Mouse (Mus musculus) forelimb bud, embryonic 11.5 days (tissue): Measurements from ENCODE around the gene Zwilch.
A peak's percentile ranks its signal among the peaks of the same experiment; 100 is the strongest.
"Not testable (repeated sequence)": the region's sequence is repeated elsewhere in the genome, so short reads cannot be mapped to it uniquely, and the experiment has no call there.

ENCODE experiments used
- DNase-seq: peaks from one replicate; pipeline ENCODE4 v3.0.0-alpha.2; 2012; ENCODE audit warnings: low read depth, low spot score

Gene Zwilch

DNA sequence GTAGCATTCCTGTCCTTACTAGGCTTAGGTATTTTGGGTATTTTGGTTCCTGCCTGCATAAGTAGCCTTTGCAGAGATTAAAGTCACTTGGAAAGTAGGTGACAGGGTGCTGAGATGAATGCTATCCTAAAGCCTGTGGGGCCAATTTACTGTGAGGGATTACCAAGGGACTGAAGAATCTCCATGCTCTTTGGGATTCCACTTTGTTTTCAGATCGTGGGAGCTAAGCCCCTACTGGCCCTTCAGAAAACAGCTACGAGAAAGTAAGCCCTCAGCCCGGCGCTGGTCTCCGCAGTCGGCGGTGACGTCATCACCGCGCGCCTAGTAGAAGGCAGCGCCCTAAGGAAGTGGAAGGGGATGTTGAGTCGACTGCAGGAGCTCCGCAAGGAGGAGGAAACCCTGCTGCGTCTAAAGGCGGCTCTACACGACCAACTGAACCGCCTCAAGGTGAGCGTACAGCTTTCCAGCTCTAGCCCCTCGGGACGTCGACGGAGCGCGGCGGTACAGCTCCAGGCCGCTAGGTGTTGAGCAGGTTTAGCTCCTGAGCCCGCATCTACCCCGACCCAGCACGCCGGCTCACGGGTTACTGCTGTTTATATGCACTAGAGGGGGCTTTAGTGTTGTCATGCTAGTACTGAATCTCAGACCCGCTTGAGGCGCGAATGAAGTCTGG is 6.2 kb upstream of the Zwilch start, which contains the start of gene Snapc5:
Snapc5 (plus strand) TSS at position 301 of the 673 bp plus-strand sequence.
- DNase-seq = peak; percentile 97

DNA sequence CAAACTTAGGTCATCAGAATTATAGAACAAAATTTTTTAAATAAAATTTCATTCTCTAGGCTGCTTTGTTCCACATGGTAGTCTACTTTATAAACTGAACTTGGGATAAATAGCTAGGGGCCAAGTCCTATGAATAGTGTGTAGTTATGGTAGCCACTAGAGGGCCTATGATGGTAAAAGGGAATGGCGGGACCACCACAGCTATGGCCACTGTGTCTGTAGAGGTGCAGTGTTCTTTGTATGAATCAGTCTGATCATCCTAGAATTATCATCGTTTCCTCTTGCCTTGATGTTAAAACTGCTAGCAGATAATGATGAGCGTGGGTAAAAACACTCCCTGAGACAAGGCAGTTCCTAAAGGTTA is 5.7 kb upstream of the Zwilch start:
- DNase-seq = peak; percentile 48

DNA sequence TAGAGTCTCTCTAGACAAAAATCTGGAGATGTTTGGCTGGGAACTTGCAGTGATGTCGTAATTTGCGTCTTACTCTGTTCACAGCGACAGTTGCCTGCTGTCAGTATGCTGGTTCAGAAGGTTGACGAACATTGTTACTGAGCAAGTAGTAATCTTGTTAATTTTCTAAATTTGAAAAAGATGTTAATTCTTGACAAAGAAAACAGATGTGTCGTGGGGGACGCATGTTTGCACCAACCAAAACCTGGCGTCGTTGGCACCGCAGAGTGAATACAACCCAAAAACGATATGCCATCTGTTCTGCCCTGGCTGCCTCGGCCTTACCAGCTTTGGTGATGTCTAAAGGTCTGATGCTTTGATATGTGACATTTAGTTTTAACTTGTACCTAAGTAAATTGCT is 2.5 kb upstream of the Zwilch start:
- DNase-seq = no peak

DNA sequence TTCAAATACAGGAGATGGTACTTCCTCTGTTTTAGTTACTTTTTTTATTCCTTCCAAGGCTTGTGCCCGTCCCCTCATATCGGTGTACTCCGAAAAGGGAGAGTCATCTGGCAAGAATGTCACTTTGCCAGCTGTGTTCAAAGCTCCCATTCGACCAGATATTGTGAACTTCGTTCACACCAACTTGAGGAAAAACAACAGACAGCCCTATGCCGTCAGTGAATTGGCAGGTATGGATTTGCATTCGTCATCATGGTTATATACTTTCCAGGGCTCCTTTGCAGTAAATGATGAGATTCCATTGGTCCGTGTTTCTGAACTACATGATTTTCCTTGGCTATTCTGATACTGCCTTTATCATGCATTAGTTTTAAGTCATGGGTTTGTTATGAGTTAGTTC is 1.9 kb upstream of the Zwilch start:
- no peak for DNase-seq

DNA sequence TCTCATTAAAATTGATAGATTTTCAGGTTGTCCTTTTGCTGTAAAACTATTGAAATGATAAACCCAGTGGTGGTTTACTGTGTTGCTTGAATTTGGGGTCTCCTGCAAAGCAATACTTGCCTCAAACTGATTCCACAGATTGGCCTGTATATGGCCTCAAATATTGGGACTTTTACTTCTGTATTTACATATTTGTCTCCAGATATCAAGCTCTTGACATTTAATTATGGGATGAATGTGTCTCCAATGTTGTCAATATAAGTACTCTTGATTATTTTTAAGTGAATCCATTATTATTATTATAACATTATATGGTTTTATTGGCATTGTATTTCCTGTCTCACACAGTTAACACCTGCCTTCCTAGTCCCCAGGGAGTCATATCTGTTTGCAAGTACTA is 1.4 kb upstream of the Zwilch start:
- no peak for DNase-seq

DNA sequence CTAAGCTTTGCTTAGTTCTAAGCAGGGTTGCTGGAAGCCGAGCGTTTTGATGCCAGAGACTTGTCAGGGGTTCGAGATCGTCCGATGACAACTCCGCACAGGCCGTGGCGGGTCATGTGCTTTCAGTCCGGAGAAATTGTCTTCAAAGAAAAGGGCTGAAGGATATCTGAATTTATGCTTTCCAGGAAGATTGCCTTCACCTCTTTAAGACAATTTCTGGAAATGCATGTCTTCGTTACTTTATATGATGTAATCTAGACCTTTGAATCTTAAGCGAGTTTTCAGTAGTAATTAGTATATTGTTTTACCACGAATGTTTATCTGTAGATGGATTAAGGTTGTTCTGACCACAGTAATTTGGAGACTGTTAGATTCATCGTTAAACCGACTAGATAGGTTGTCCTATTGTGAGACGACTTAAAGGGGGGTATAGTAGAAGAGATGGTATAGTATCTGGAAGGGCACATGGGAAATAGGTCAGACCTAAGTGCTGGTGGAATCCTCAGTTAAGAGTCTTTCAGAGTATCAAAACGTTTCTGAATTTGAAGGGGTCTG is 839 bp upstream of the Zwilch start:
- no peak for DNase-seq

DNA sequence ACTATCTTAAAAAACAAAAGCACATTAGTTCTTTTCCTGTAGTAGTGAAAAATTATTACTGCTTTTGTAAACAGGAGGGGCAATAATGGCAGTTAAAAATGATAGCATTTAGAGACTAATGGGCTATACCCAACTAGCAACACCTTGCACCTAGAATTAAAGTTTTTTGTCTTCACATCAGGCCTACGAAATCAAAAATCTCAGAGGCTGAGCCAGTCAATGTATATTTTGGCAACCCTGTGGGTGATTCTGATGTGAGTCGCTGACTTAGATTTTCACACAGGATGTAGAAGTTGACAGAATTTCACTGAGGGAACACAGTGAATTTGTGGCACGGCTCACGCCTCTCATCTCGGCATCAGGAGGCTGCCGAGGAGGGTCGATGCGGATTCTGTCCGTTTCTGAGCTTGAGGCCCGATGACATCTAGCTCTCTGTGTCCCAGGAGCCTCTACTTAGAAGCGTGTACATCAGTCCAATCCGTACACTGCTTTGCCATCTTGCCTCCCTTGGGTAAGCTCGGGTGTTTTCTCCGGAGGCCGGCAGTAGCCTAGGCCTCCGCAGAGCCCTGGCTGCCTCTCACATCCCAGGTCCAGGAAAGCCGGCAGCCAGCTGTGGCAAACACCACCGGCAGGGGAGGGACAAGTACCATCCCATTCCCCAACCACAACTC is 624 bp downstream of the Zwilch start:
- DNase-seq = no peak

DNA sequence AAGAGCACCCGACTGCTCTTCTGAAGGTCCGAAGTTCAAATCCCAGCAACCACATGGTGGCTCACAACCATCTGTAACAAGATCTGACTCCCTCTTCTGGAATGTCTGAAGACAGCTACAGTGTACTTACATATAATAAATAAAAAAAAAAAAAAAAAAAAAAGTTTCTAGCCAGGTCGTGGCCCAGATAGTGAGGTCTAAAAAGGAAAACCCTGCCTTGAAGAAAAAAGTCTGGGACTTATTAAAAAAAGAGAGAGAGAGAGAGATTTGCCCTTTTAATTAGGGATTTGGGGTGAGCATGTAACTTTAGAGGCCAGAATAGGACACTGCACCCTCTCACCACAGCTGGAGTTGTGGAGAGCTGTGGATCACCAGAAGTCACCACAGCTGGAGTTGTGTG is 2.9 kb downstream of the Zwilch start:
- DNase-seq = not testable (repeated sequence)

DNA sequence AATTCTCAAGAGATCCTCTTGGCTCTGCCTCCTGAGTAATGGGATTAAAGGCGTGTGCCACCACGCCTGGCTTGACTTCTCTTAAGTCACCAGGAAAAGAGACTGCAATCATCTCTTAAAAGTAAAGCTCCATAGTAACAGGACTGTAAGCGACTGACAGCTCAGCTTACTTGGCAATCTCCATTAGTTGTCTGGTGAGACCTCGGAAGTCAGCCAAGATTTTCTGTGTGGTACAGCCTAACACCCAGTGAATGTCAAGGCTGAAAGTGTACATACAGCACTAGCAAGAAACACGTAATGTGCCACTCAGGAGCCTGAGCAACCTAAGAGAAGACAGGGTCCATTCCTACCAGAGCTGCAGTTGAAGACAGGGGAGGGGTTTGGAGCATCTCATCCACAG is 12.4 kb downstream of the Zwilch start:
- DNase-seq = no peak

DNA sequence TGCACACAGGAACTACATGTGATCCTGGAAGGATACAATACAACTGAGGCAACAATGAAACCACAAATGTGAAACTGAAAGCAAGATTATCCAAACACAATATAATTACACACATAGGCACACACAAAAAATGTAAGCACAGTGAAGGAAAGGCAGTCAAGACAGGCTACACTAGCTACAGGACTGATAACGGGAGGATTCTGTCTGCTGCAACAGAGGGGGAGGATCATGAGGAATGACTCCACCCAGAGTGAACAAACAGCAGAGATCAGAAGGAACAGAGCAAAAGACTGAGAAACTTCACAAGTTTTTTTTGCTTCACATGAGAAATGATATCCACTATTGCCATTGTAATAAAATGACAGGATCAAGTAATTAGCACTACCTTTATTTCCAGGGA is 16.3 kb downstream of the Zwilch start:
- DNase-seq = no peak

DNA sequence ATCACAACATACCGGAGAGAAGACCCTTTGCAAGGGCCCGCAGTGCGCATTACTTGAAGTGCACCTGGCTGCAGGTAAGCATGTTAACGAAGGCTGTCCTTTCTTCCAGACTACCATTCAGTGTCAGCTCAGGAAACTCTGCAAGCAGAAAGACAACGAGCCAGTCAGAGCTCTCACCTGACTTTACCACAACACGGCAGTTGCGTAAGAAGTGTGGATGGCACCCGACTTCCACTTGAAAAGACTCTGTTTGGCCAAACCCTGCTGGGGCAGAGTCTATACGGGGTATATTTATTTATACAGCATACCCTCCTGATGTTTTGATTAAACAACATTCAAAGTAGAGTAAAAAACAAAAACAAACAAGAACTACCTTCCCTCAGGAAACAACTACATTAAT is 33.0 kb downstream of the Zwilch start:
- DNase-seq = no peak

DNA sequence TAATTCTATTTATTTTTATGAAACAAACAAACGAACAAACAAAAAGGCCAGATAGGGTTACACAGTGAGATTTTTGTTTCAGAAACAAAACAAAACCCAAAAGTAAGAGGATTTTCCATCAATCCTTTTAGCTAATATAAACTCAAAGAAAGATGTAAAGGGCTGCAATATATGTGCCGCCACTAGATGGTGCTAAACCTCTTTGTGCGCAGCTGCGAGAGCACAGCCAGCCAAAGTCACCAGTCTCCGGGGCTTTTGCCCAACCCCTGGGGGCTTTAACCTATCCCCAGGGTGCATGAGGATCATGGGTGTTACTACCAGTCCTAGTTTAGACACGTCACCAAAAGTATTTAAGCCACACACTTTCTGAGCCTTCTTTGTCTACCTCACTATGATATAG is 34.0 kb downstream of the Zwilch start:
- DNase-seq = peak; percentile 17

DNA sequence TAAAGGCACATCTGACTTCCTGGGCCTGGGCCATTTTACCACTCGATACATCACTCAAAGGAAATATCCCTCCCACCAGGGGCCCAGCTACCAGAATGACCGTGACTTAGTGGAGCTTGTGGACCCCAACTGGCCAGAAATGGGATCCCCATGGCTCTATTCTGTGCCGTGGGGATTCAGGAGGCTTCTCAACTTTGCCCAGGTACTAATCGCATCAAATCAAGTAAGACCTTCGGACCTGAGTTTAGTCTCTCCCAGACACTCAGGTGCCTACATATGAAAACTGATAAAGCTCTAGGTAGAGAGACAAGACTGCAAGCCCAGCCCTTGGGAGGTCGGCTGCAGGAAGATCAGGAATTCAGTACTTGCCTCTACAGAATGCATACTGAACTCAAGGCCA is 41.3 kb downstream of the Zwilch start:
- DNase-seq = no peak

DNA sequence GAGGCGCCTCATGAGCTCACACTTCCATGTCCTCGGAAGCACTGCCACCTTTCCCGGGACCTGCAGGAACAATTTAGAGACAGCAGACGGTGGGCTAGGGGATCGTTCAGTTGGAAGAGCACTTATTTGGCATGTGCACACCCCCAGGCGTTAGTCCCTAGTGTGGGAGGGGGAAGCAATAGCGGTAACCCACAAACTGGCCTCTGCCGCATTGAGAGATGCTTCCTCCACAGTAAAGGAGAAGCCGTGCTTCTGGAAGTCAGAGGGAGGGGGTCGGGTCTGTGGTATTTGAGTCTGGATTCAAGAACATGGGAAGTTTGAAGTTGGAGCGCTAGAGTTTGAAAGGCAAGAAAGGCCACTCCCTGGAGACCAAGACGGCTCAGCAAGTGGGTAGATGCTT is 46.8 kb downstream of the Zwilch start:
- no peak for DNase-seq

DNA sequence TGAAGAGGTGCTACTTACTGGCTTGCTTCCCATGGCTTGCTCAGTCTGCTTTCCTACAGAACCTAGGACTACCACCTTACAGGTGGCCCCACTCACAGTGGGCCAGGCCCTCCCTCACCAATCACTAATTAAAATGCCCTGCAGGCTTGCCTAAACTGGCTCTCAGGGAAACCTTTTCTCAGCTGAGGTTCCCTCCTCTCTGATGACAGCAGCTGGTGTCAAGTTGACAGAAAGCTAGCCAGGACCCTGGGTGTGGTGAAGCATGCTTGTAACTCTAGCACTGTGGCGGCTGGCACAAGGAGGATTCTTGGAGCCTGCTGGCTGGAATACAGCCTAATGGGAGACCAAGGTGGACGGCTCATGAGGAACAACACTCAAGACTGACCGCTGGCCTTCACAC is 47.6 kb downstream of the Zwilch start:
- peak; percentile 10 for DNase-seq

DNA sequence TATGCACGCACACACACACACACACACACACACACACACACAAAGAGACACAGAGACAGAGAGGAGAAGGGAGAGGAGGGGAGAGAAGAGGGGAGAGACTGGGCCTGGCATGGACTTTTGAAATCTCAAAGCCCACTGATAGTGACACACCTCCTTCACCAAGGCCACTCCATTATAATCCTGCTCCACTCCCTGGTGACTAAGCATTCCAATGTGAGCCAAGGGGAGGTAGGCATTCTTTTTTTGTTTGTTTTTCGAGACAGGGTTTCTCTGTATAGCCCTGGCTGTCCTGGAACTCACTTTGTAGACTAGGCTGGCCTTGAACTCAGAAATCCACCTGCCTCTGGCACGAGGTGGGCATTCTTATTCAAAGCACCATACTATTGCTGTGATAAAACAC is 48.1 kb downstream of the Zwilch start:
- not testable (repeated sequence) for DNase-seq

DNA sequence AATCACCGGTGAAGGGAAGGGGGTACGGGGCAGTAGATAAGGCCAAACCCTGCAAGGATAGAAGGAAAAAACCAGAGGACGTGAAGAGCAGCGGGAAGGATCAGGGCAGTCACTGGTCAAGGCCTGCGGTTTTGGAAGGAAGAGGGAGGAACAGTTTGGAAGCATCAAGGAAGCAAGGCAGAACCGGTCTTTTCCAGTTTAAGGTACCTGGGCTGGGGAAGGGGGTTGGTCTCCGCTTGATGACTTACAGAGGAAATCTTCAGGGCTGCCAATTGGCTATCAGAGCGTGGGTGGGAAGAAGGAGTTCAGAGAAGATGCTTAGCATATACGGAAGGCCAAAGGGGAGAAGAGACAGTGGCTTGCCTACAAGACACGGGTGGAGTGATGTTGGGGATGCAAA is 50.3 kb downstream of the Zwilch start:
- DNase-seq = no peak

DNA sequence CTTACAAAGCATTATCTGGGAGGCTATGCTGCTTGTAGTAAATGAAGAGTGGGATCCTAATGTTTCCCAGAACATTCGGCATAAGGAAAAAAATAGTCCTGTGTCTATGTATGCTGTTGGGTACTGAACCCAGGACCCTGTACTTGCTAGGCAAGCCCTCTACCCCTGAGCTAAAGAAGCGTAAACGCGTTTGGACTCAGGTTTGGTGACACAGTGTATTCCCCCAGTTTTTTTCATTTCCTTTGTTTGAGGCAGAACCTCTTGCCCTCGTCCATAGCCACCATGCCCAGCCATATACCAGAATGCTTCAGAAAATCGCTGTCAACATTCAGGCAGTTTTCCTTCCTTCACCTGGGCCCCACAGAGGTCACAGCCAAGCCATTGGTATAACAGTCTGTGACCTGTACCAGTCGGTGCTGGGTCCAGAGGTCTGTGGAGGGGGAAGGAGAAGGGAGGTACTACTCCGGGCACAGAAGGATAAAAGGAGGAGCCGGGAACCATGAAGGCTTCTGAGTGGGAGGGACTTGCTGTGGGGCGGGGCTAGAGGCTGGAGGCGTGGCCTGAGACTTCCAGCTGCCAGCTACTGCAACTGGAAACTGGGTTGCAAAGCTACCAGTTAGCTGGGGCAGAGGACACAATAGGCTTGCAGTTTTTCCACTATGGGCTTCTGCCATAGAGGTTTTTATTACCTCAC is 52.2 kb downstream of the Zwilch start:
- no peak for DNase-seq

DNA sequence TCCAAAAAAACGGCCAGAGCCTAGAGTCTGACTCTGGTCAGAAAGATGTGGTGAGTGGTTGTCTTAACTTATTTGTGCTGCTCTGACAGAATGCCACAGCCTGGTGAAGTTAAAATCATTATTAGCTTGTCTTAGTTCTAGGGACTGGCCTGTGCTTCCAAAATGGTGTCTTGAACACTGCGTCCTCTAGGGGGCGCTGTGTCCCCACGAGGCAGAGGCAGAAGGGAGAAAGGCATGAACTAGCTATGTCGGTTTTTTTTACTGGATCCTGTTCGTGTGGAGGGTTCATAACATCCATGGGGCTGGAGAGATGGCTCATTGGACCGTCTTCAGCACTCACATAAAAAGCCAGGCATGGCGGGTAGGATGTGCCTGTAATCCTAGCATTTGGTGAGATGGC is 53.0 kb downstream of the Zwilch start:
- peak; percentile 66 for DNase-seq

DNA sequence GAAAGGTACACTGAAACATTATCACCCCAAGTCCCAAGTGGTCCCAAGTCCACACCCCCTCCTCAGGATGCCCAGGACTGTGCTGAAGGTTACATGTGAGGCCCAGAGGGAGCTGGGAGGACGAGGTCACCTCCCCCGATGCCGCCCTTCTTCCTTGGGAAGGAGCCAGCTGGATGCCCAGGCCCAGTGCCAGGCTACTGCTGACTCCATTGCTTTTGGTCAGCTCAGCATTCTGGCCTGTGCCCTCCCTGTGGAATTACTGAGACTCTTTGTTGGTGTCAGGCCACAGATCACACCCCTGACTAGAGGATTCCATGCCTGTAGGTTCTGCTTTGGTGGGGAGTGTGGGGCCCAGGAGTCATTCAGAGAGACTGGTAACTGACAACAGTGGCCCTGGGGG is 56.0 kb downstream of the Zwilch start, which contains the start of gene Lctl:
Lctl (plus strand) TSS at position 272 of the 400 bp plus-strand sequence.
- DNase-seq = no peak

DNA sequence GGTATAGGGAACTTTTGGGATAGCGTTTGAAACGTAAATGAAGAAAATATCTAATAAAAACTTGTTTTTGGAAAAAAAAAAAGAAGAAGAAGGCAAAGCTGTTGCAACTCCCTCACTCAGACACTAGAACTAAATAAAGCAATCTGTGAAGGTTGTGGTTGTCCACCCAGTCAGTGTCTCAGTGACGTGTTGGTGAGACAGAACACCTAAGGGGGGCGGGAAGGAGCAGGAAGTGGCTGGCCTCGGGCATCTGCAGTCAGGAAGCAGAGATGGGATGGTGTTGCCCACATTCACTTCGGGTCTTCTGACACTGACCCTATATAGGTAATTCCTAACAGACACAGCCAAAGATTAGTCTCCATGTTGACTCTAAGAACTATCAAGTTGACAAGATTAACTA is 57.1 kb downstream of the Zwilch start:
- no peak for DNase-seq

DNA sequence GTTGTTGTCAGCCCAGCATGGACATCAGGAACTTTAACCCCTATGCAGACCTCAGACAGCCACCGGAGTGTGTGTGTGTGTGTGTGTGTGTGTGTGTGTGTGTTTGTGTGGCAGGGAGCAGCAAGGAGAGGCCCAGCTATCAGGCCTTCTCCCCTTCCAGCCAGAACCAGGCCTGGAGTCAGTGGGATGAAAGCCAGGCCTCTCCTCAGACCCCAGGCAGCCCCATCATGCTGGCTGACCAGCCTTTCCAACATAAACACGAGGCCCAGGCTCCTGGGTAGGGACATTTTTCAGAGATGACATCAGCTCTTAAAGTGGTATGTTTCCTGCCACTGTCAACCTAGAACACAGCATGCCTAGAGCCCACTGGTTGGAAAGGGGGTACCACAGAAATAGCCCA is 58.3 kb downstream of the Zwilch start:
- DNase-seq = peak; percentile 16

DNA sequence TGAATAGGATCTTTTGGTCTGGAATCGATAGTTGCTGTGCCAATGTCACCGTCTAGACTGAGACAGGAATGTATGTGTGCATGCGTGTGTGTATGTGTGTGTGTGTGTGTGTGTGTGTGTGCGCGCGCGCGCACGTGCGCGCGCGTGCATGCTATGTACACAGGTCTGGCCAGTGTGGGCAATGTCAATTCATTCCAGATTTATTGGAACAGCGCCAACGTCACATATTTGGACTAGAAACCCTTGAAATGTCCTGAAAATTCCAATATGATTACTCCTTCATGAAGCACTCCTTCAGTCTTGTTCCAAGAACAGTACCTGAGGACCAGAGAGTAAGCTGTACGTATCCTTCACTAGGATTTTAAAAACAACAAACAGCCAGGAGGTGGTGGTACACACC is 62.4 kb downstream of the Zwilch start:
- DNase-seq = no peak
